Mouse (Mus musculus) heart, embryonic 14.5 days (tissue): ENCODE data around the gene Elf2. TPM values are rescaled to one million over a fixed set of nuclear protein-coding genes. Genes with fewer than 3 reads are reported as not detected.
"Not testable (repeated sequence)": the region's sequence is repeated elsewhere in the genome, so short reads cannot be mapped to it uniquely, and the experiment has no call there.

Source experiments
- ATAC-seq: fragments of 200-750 bp; cut with Nextera tagmentation; 2 replicates; pipeline ENCODE4 v1.8.0; 2017; ENCODE audit warnings: low read depth, moderate TSS enrichment; ENCODE audit not compliant: insufficient number of reproducible peaks, insufficient read depth, low FRiP score
- H3K27ac ChIP-seq, 2 experiments: fragments of 200-500 bp in 1 of 2; fragments of 300-500 bp in 1 of 2; sonication (generic) in 1 of 2; replicated peaks in 1 of 2; 2 replicates each; pipeline ENCODE4 v1.5.1; 2012 to 2014; ENCODE audit warnings: low read depth in 2 of 2, low read length in 2 of 2, control low read depth in 1 of 2, mild to moderate bottlenecking in 1 of 2, mixed read lengths in 1 of 2; ENCODE audit not compliant: control insufficient read depth in 1 of 2, insufficient read depth in 1 of 2
- H3K27me3 ChIP-seq: fragments of 300-500 bp; sonication (generic); 2 replicates; pipeline ENCODE4 v1.6.1; 2014; ENCODE audit warnings: mild to moderate bottlenecking, low read length, control low read depth; ENCODE audit not compliant: control insufficient read depth, insufficient read depth
- H3K36me3 ChIP-seq: fragments of 300-500 bp; sonication (generic); 2 replicates; pipeline ENCODE4 v1.6.1; 2014; ENCODE audit warnings: mild to moderate bottlenecking, control low read depth, low read length, mixed read lengths; ENCODE audit not compliant: control insufficient read depth, insufficient read depth
- H3K4me1 ChIP-seq, 2 experiments: fragments of 200-500 bp in 1 of 2; fragments of 300-500 bp in 1 of 2; sonication (generic) in 1 of 2; 2 replicates each; pipeline ENCODE4 v1.6.1; 2012 to 2014; ENCODE audit warnings: low read length in 2 of 2, control low read depth in 1 of 2, mixed read lengths in 1 of 2; ENCODE audit not compliant: control insufficient read depth in 2 of 2, insufficient read depth in 2 of 2
- H3K4me2 ChIP-seq: fragments of 300-500 bp; sonication (generic); 2 replicates; pipeline ENCODE4 v1.6.1; 2014; ENCODE audit warnings: mild to moderate bottlenecking, low read length
- H3K4me3 ChIP-seq, 2 experiments: fragments of 200-500 bp in 1 of 2; fragments of 300-500 bp in 1 of 2; sonication (generic) in 1 of 2; 2 replicates each; pipeline ENCODE4 v1.5.1; 2012 to 2014; ENCODE audit warnings: low read length in 2 of 2, mild to moderate bottlenecking in 2 of 2, control low read depth in 1 of 2, low read depth in 1 of 2, moderate library complexity in 1 of 2; ENCODE audit not compliant: control insufficient read depth in 1 of 2, insufficient read depth in 1 of 2
- H3K9ac ChIP-seq: fragments of 300-500 bp; sonication (generic); 2 replicates; pipeline ENCODE4 v1.6.1; 2014; ENCODE audit warnings: mild to moderate bottlenecking, low read length
- H3K9me3 ChIP-seq: fragments of 300-500 bp; sonication (generic); 2 replicates; pipeline ENCODE4 v1.6.1; 2016; ENCODE audit warnings: low read length, control low read depth; ENCODE audit not compliant: control insufficient read depth
- WGBS: fragments of 180-500 bp; shearing (Covaris S2); extraction: QIAGEN DNeasy Blood & Tissue Kit; methylation state at CpG from one replicate; pipeline ENCODE4 v1.1.7; 2014; 5-methylcytosine and 5-hydroxymethylcytosine counted together
- polyA plus RNA-seq: library from polyadenylated mRNA; unstranded; fragments of >200 nt; fragmentation: Nextera tagmentation; extraction: Ambion mirVana; gene quantifications from 2 replicates; pipeline ENCODE4 v1.2.1, GENCODE M21; 2014

Elf2 gene
- polyA plus RNA-seq, 1 experiment from 2014 or later, result 60.7 TPM

- H3K4me3 ChIP-seq, result no peak overlapping the region
- H3K9ac ChIP-seq, result peak overlapping the region; percentile 44
- no peak overlapping the region for H3K4me2 ChIP-seq
- WGBS, result 13% methylated on average over 3 of the region's 3 CpGs
- H3K27ac ChIP-seq, result peak overlapping the region; percentile 59 to 65; a peak in 3 of 4 replicates
- no peaks in the 10 kb centered on the region for H3K36me3 ChIP-seq
- peak; percentile 72; the same call in 1 of the 2 replicates for ATAC-seq
- no peaks in the 10 kb centered on the region for H3K9me3 ChIP-seq
- H3K4me1 ChIP-seq, result peaks cover 6 to 9% of the 10 kb centered on the region in 2 experiments; a peak in 3 of 4 replicates
- H3K27me3 ChIP-seq, result no peaks in the 10 kb centered on the region
Measured at GRCm38 (mm10) chr3:51348646-51349238, 8.3 kb upstream of the Elf2 start.

GRCm38 (mm10) chr3:51345017-51345416 is 4.6 kb upstream of the Elf2 start:
- not testable (repeated sequence) for H3K9ac ChIP-seq, H3K36me3 ChIP-seq, H3K27ac ChIP-seq, H3K27me3 ChIP-seq, ATAC-seq, H3K4me3 ChIP-seq, H3K4me2 ChIP-seq, H3K9me3 ChIP-seq
- 93% methylated on average over 2 of the region's 2 CpGs for WGBS
- peaks cover 6 to 12% of the 10 kb centered on the region in 2 experiments; a peak in 3 of 4 replicates for H3K4me1 ChIP-seq

GRCm38 (mm10) chr3:51344182-51344581 is 3.7 kb upstream of the Elf2 start:
- not testable (repeated sequence) for H3K27me3 ChIP-seq, H3K4me2 ChIP-seq, H3K9me3 ChIP-seq, H3K9ac ChIP-seq, H3K36me3 ChIP-seq, H3K4me3 ChIP-seq, ATAC-seq, H3K27ac ChIP-seq
- 95% methylated on average over 6 of the region's 6 CpGs for WGBS
- peaks cover 6 to 12% of the 10 kb centered on the region in 2 experiments; a peak in 3 of 4 replicates for H3K4me1 ChIP-seq

GRCm38 (mm10) chr3:51343260-51343659 is 2.8 kb upstream of the Elf2 start:
- Histone ChIP-seq H3K4me2 (no peak overlapping the region), H3K4me1 (peaks cover 0 to 9% of the 10 kb centered on the region in 2 experiments; a peak in 2 of 4 replicates), H3K4me3 (no peak overlapping the region), H3K36me3 (no peaks in the 10 kb centered on the region), H3K27me3 (no peaks in the 10 kb centered on the region), H3K27ac (no peak overlapping the region), H3K9me3 (no peaks in the 10 kb centered on the region), H3K9ac (no peak overlapping the region)
- 81% methylated on average over 4 of the region's 4 CpGs for WGBS
- ATAC-seq, result no peak

DNA sequence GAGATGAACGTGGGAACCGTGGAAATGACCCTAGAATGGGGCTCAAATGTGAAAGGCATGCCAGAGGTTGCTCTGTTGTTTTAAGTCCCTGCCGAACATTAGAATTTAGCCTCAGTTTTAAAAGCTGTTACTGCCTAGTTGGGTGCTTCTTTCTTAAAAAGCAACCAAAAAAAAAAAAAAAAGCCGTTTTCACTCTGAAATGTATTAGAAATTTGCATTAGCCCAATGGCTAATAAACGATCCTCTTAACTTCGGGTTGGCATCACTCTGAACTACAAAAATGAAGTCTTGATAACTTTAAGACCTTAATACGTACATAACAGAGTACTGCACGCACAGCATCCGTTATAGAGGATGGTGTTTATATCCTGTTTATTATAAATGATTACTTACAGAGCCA is 1.7 kb upstream of the Elf2 start:
- WGBS, result 12% methylated on average over 9 of the region's 9 CpGs
- Histone ChIP-seq H3K9me3 (no peaks in the 10 kb centered on the region), H3K9ac (peak overlapping the region; percentile 91), H3K27ac (peak overlapping the region; percentile 95 to 98), H3K36me3 (no peaks in the 10 kb centered on the region), H3K27me3 (no peaks in the 10 kb centered on the region), H3K4me3 (peak overlapping the region; percentile 66 to 80), H3K4me1 (peaks cover 0 to 10% of the 10 kb centered on the region in 2 experiments; a peak in 2 of 4 replicates), H3K4me2 (peak overlapping the region; percentile 76)
- no peak for ATAC-seq

DNA sequence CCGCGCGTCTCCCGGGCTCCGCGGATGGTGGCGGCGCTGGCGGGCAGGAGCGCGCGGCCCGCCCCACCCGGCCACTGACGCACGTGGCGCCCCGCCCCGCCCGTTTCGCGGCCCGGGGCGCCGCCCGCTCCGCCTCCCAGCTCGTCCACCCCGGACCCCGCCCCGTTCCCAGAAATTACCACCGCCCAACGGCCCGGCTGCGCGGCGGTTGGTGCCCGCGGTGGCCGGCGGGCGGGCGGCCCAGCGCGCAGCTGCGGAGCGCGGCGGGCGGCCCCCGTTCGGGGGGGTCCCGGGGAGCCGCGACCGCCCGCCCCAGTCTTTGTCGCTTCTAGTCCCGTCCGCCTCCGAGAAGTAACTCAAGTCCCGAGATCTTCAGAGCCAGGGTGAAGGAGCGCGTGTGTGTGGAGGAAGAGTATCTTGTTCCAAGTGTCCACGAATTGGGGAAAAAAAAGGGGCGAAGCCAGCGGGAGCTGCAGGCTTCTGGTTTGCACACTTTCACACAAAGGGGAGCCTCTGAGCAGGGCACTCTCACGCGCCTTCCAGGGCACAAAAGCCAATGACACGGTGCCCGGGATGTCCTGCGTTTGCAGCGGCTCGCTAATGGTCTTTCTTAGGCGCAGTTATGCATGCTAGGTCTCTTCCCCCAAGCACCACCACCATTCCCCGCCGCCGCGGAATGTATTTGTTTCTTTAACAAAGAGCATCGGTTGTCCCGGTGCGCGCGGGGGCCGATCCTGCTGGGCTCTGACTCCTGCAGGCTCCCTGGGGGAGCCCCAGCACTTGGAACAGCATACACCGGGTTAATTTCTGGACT is 1.0 kb upstream of the Elf2 start:
- Histone ChIP-seq H3K4me2 (peak overlapping the region; percentile 76), H3K27me3 (no peaks in the 10 kb centered on the region), H3K36me3 (no peaks in the 10 kb centered on the region), H3K4me3 (peak overlapping the region; percentile 66 to 80), H3K9me3 (no peaks in the 10 kb centered on the region), H3K27ac (peak overlapping the region; percentile 95 to 98), H3K4me1 (peaks cover 0 to 10% of the 10 kb centered on the region in 2 experiments; a peak in 2 of 4 replicates), H3K9ac (peak overlapping the region; percentile 91)
- peak; percentile 81 for ATAC-seq
- 1% methylated on average over 77 of the region's 86 CpGs for WGBS

GRCm38 (mm10) chr3:51339734-51340551 is 520 bp downstream of the Elf2 start:
- peak overlapping the region; percentile 91 for H3K9ac ChIP-seq
- peak overlapping the region; percentile 66 to 80 for H3K4me3 ChIP-seq
- peaks cover 3 to 13% of the 10 kb centered on the region in 2 experiments for H3K4me1 ChIP-seq
- ATAC-seq, result peak; percentile 36
- peak overlapping the region; percentile 76 for H3K4me2 ChIP-seq
- H3K9me3 ChIP-seq, result no peaks in the 10 kb centered on the region
- peak overlapping the region; percentile 95 to 97 for H3K27ac ChIP-seq
- no peaks in the 10 kb centered on the region for H3K36me3 ChIP-seq
- H3K27me3 ChIP-seq, result no peaks in the 10 kb centered on the region
- WGBS, result under 1% methylated on average over 86 of the region's 113 CpGs
